In the genomic region with DNA sequence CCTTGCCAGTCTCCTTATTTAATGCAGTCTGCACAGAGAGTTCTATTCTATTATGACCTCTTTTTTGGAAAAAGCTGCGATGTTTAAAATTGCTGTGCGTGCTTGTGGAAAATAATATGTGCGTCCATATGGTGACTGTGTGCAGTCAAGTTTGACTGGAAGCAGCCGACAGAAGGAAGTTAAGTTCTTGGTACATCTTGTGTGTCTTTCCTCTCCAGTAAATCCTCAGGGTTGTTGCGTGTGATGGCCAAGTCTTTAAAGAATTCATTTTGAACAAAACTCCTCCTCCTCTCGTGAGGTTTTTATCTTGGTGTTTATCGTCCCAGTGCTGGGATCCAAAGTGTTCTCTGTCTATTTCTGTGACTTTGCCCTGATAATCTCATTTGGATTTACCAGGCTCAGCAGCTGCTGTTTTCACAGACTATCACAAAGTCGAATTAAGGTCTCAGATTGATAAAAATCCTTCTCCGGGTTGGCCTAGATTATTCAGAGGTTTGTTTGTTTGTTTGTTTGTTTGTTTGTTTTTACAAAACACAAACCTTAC, we compare ENCODE assay signal across 12 mouse cellular contexts.
"Had no signal": no experiment of that assay in that cellular context is flagged by ENCODE, and none has a peak within 500 bp of the region (broad histone marks: within the 10 kb centered on the region; RNA-seq: fewer than 3 reads in every experiment).

No protein-coding gene starts in this region.

- ATAC-seq: intestine, embryonic 15.5 days; midbrain, embryonic 16.5 days had no signal

- H3K27me3 ChIP-seq: intestine, embryonic 15.5 days; limb, embryonic 13.5 days; midbrain, embryonic 12.5 days; stomach, embryonic 15.5 days had no signal

- DNase-seq: kidney, adult 18-20 months; kidney, postnatal 36 days; left cerebral cortex, postnatal 4 days; lung, adult 18-20 months; right cerebral cortex, postnatal 4 days; spleen, adult 18-20 months; thymus, postnatal 4 days had no signal

- H3K36me3 ChIP-seq: intestine, embryonic 15.5 days; limb, embryonic 13.5 days; midbrain, embryonic 12.5 days; stomach, embryonic 15.5 days had no signal
